Mouse (Mus musculus) common myeloid progenitor, adult 5-6 weeks (primary cell): Measurements from ENCODE around the gene Gm13275. TPM values are rescaled to one million over a fixed set of nuclear protein-coding genes. Genes with fewer than 3 reads are reported as not detected.
"Not testable (repeated sequence)": the region's sequence is repeated elsewhere in the genome, so short reads cannot be mapped to it uniquely, and the experiment has no call there.

Source experiments
- ATAC-seq: replicated peaks from 2 replicates; pipeline ENCODE4 v1.8.0; 2016; ENCODE audit warnings: low read depth, mild to moderate bottlenecking, moderate TSS enrichment, inconsistent platforms; ENCODE audit not compliant: poor library complexity, severe bottlenecking
- total RNA-seq: library from RNA; stranded (forward); fragments of 200-1000, 187-1606 nt; gene quantifications from 2 replicates; pipeline ENCODE4 v1.2.3, GENCODE M21; 2017

The Gm13275 gene
- total RNA-seq, 1 experiment from 2014 or later: not detected

- not testable (repeated sequence) for ATAC-seq
Measured at GRCm38 (mm10) chr4:88791250-88791649, 3.0 kb upstream of the Gm13275 start, which contains the start of gene Gm13278. Gene Gm13278, plus strand, starts transcription at chr4:88791550.

DNA sequence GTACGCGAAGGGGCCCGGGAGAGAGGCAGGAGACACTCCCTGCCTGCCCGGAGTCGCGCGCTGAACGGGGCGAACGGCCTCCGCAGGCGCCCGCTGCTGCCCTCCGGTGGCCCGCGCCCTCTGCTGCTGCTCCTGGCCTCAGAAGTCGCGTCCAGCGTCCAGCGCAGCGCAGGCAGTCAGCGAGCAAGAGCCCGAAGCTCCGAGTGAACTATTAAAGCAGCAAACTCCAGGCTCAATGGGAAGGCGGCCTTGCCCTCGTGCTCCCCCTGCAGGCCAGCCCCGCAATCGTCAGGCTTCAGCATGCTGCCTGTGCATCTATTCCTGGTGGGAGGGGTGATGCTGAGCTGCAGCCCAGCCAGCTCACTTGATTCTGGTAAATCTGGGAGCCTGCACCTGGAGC lies 2.8 kb downstream of the Gm13275 start, which contains the start of gene Gm13279:
Gene Gm13279 (plus strand): TSS at position 301 of the 400 bp plus-strand sequence.
- not testable (repeated sequence) for ATAC-seq

DNA sequence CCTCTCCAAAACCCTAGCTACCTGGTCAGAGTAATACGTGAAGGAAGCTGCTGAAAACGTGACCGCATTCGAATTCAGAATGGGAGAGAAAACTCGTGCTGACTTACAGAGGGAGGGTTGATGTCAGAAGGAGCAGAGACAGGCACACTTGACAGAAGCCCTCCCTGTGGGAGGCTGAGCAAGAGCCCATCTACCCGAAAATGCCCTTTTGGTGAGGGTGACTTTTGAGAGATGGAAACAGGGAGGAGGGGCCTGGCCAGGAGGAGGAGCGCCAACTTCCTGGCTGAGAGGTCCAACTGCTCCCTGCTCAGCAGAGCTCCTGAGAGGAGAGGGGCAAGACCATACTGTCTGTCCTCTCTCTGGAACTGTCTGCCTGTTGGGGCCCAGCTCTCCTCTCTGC lies 5.1 kb downstream of the Gm13275 start, which contains the start of gene Gm13285:
Gene Gm13285 (plus strand): TSS at position 301 of the 400 bp plus-strand sequence.
- ATAC-seq: not testable (repeated sequence)

GRCm38 (mm10) chr4:88802954-88803353 lies 8.7 kb downstream of the Gm13275 start, which contains the start of gene Gm13287:
Gene Gm13287, plus strand, starts transcription at chr4:88803254.
- not testable (repeated sequence) for ATAC-seq

GRCm38 (mm10) chr4:88805231-88805630 lies 10.9 kb downstream of the Gm13275 start, which contains the start of gene Gm13288:
Gene Gm13288, plus strand, starts transcription at chr4:88805531.
- not testable (repeated sequence) for ATAC-seq

GRCm38 (mm10) chr4:88805761-88806160 lies 11.5 kb downstream of the Gm13275 start:
- ATAC-seq: not testable (repeated sequence)

- no peak for ATAC-seq
Measured at GRCm38 (mm10) chr4:88815928-88816327, 21.6 kb downstream of the Gm13275 start, which contains the start of gene Ifna7. Gene Ifna7, plus strand, starts transcription at chr4:88816228.

- no peak for ATAC-seq
Measured at GRCm38 (mm10) chr4:88819659-88820058, 25.4 kb downstream of the Gm13275 start, which contains the start of gene Ifna11. Gene Ifna11, plus strand, starts transcription at chr4:88819959.

- ATAC-seq: no peak
Measured at GRCm38 (mm10) chr4:88822995-88823394, 28.7 kb downstream of the Gm13275 start.

GRCm38 (mm10) chr4:88827116-88827515 lies 32.8 kb downstream of the Gm13275 start, which contains the start of gene Ifna6:
Gene Ifna6, plus strand, starts transcription at chr4:88827416.
- ATAC-seq: not testable (repeated sequence)

DNA sequence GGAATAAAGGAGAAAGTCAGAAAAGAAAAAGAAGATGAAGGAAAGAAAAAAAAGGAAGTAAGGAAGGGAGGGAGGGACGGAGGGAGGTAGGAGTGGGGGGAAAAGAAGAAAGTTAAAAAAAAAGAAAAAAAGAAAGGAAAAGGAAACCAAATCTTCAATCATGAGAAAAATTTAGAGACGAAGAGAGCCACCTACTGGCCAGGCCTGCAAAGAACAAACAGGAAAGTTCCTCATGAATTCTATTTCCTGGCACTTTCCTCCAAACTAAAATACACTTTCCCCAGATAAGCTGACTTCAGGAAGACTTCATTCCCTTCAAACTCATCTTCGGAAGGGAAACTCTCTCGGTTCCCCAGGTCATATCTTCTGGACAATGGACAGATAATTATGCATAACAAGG lies 36.2 kb downstream of the Gm13275 start:
- ATAC-seq: no peak; the same call in 1 of the 2 replicates

- ATAC-seq: not testable (repeated sequence)
Measured at GRCm38 (mm10) chr4:88835225-88835624, 40.9 kb downstream of the Gm13275 start, which contains the start of gene Ifna5. Gene Ifna5, plus strand, starts transcription at chr4:88835525.

DNA sequence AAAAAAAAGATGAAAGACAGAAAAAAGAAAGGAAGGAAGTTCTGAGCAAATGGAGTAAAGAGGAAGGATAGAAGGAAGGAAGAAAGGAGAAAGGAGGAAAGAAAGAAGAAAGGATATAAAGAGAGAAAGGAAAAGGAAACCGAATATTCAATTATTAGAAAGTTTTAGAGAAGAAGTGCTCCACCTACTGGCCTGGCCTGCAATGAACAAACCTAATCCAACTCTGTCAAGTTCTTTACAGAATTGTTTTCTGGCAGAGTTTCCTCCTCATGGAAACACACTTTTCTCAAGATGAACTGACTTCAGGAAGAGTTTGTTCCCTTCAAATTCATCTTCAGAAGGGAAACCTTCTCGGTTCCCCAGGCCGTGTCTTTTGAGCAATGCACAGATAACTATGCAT lies 44.5 kb downstream of the Gm13275 start:
- 0 out of 2 replicates have a peak, but pooled peaks have one; percentile 45 for ATAC-seq

- 0 out of 2 replicates have a peak, but pooled peaks have one; percentile 25 for ATAC-seq
Measured at GRCm38 (mm10) chr4:88840058-88840457, 45.8 kb downstream of the Gm13275 start.

DNA sequence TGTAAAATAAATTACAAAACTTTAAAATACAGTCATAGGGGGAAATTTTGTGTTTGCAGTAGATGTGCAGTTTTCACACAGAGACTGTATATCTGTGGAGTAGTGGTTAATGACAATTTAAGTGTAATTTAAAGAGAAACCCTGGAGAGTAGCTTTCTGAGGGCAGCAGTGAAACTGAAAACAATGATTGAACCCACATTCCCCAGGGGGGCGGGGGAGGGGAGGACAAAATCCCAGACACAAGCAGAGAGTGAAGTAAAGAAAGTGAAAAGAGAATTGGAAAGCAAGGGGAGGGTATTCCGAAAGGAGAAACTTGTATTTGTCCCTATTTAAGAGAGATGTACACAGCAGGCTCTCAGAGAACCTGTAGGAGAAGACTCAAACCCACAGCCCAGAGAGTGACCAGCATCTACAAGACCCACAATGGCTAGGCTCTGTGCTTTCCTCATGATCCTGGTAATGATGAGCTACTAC lies 47.2 kb downstream of the Gm13275 start, which contains the start of gene Ifna4:
Gene Ifna4 (plus strand): TSS at position 424 of the 474 bp plus-strand sequence.
- no peak for ATAC-seq

Other genes starting within 250 kb of the Gm13275 start
- gene Ifna15, start 236.2 kb upstream of the Gm13275 start, total RNA-seq: not detected in 2 replicates
- not detected in 2 replicates for gene Ifna14, start 222.7 kb upstream of the Gm13275 start, total RNA-seq
- not detected in 2 replicates for gene Ifna9, start 202.1 kb upstream of the Gm13275 start, total RNA-seq
- not detected in 2 replicates for gene Ifna12, start 191.1 kb upstream of the Gm13275 start, total RNA-seq
- gene C87499, start 160.1 kb upstream of the Gm13275 start, total RNA-seq: not detected in 2 replicates
- gene Ifna13, start 150.0 kb upstream of the Gm13275 start, total RNA-seq: not detected in 2 replicates
- gene Ifna16, start 117.6 kb upstream of the Gm13275 start, total RNA-seq: not detected in 2 replicates
- not detected in 2 replicates for gene Ifna2, start 110.6 kb upstream of the Gm13275 start, total RNA-seq
- gene Ifnab, start 103.1 kb upstream of the Gm13275 start, total RNA-seq: not detected in 2 replicates
- gene Gm26566, start 72.7 kb upstream of the Gm13275 start, total RNA-seq: 2.9 TPM in 1 of 2 replicates, not detected in the other
- gene Klhl9, start 72.0 kb upstream of the Gm13275 start, total RNA-seq: 91.1 and 99.9 TPM in 2 replicates
- not detected in 2 replicates for gene Gm13271, start 39.6 kb upstream of the Gm13275 start, total RNA-seq
- not detected in 2 replicates for gene Gm13283, start 34.4 kb upstream of the Gm13275 start, total RNA-seq
- not detected in 2 replicates for gene Gm13290, start 20.7 kb upstream of the Gm13275 start, total RNA-seq
- not detected in 2 replicates for gene Gm13289, start 17.6 kb upstream of the Gm13275 start, total RNA-seq
- not detected in 2 replicates for gene Gm13272, start 14.6 kb upstream of the Gm13275 start, total RNA-seq
- not detected in 2 replicates for gene Ifnz, start 12.4 kb upstream of the Gm13275 start, total RNA-seq
- gene Gm13276, start 8.8 kb upstream of the Gm13275 start, total RNA-seq: not detected in 2 replicates
- gene Gm13277, start 5.9 kb upstream of the Gm13275 start, total RNA-seq: not detected in 2 replicates
- not detected in 2 replicates for gene Gm13278, start 2.9 kb upstream of the Gm13275 start, total RNA-seq
- not detected in 2 replicates for gene Gm13279, start 2.9 kb downstream of the Gm13275 start, total RNA-seq
- not detected in 2 replicates for gene Gm13285, start 5.2 kb downstream of the Gm13275 start, total RNA-seq
- not detected in 2 replicates for gene Gm13287, start 8.8 kb downstream of the Gm13275 start, total RNA-seq
- not detected in 2 replicates for gene Gm13288, start 11.0 kb downstream of the Gm13275 start, total RNA-seq
- gene Ifna7, start 21.7 kb downstream of the Gm13275 start, total RNA-seq: not detected in 2 replicates
- gene Ifna11, start 25.5 kb downstream of the Gm13275 start, total RNA-seq: not detected in 2 replicates
- not detected in 2 replicates for gene Ifna6, start 32.9 kb downstream of the Gm13275 start, total RNA-seq
- gene Ifna5, start 41.0 kb downstream of the Gm13275 start, total RNA-seq: not detected in 2 replicates
- gene Ifna4, start 47.4 kb downstream of the Gm13275 start, total RNA-seq: not detected in 2 replicates
- gene Ifna1, start 55.6 kb downstream of the Gm13275 start, total RNA-seq: not detected in 2 replicates
- not detected in 2 replicates for gene Ifne, start 85.7 kb downstream of the Gm13275 start, total RNA-seq